Mouse (Mus musculus) T-helper 1 cell (primary cell): ENCODE measurements at regions not wholly inside any gene's neighbourhood (a gene's known extent, or its start where the extent isn't known, plus 50 kb on each side); places are given as distances from the start of the nearest gene placed in this dataset.

Experiments used
- in situ Hi-C: fragments of 300-600 bp; cut with MboI, MseI; formaldehyde crosslinking; loops from one replicate; pipeline ENCODE4 v1.15.1; 2025; ENCODE audit warnings: high pct_unique_total_duplicates

- in situ Hi-C loops: no loop called here
Observed at GRCm38 (mm10) chr14:98747159-98747775, 246.9 kb downstream of the Rpl36a-ps1 start.

- in situ Hi-C loops: no loop called here
Observed at GRCm38 (mm10) chr14:98730375-98730774, 263.7 kb downstream of the Rpl36a-ps1 start.

- in situ Hi-C loops: no loop called here
Observed at GRCm38 (mm10) chr14:98728863-98729262, 265.3 kb downstream of the Rpl36a-ps1 start.

- in situ Hi-C loops: no loop called here
Observed at GRCm38 (mm10) chr14:98722481-98722880, 271.6 kb downstream of the Rpl36a-ps1 start.

- in situ Hi-C loops: no loop called here
Observed at GRCm38 (mm10) chr14:98721033-98721432, 273.1 kb downstream of the Rpl36a-ps1 start.

GRCm38 (mm10) chr14:98708045-98708444, 286.1 kb downstream of the Rpl36a-ps1 start:
- in situ Hi-C loops: no loop called here

GRCm38 (mm10) chr14:98707574-98707973, 286.5 kb downstream of the Rpl36a-ps1 start:
- in situ Hi-C loops: no loop called here

- in situ Hi-C loops: no loop called here
Observed at GRCm38 (mm10) chr14:98703289-98703688, 290.8 kb downstream of the Rpl36a-ps1 start.

- in situ Hi-C loops: no loop called here
Observed at GRCm38 (mm10) chr14:98656533-98656932, 337.6 kb downstream of the Rpl36a-ps1 start.

- in situ Hi-C loops: no loop called here
Observed at GRCm38 (mm10) chr14:98654191-98654809, 339.8 kb downstream of the Rpl36a-ps1 start.

GRCm38 (mm10) chr14:98651221-98651620, 342.9 kb downstream of the Rpl36a-ps1 start:
- in situ Hi-C loops: no loop called here

GRCm38 (mm10) chr14:98650520-98650919, 343.6 kb downstream of the Rpl36a-ps1 start:
- in situ Hi-C loops: no loop called here

- in situ Hi-C loops: no loop called here
Observed at GRCm38 (mm10) chr14:98647614-98648013, 346.5 kb downstream of the Rpl36a-ps1 start.

- in situ Hi-C loops: no loop called here
Observed at GRCm38 (mm10) chr14:98643756-98644155, 350.4 kb downstream of the Rpl36a-ps1 start.

GRCm38 (mm10) chr14:98642661-98643331, 351.3 kb downstream of the Rpl36a-ps1 start:
- in situ Hi-C loops: no loop called here

- in situ Hi-C loops: no loop called here
Observed at GRCm38 (mm10) chr14:98629026-98629425, 365.1 kb downstream of the Rpl36a-ps1 start.

- in situ Hi-C loops: no loop called here
Observed at GRCm38 (mm10) chr14:98626476-98626875, 367.6 kb downstream of the Rpl36a-ps1 start.

- in situ Hi-C loops: no loop called here
Observed at GRCm38 (mm10) chr14:98625867-98626266, 368.3 kb downstream of the Rpl36a-ps1 start.

GRCm38 (mm10) chr14:98605772-98606171, 388.3 kb downstream of the Rpl36a-ps1 start:
- in situ Hi-C loops: no loop called here

- in situ Hi-C loops: no loop called here
Observed at GRCm38 (mm10) chr14:98596252-98596651, 397.9 kb downstream of the Rpl36a-ps1 start.

GRCm38 (mm10) chr14:98589846-98590245, 404.3 kb downstream of the Rpl36a-ps1 start:
- in situ Hi-C loops: no loop called here

GRCm38 (mm10) chr14:98571644-98572043, 402.1 kb upstream of the Dach1 start:
- in situ Hi-C loops: no loop called here

- in situ Hi-C loops: no loop called here
Observed at GRCm38 (mm10) chr14:98562002-98562401, 392.4 kb upstream of the Dach1 start.
